Mouse (Mus musculus): Measurements from ENCODE around the gene 2310057N15Rik.

DNA sequence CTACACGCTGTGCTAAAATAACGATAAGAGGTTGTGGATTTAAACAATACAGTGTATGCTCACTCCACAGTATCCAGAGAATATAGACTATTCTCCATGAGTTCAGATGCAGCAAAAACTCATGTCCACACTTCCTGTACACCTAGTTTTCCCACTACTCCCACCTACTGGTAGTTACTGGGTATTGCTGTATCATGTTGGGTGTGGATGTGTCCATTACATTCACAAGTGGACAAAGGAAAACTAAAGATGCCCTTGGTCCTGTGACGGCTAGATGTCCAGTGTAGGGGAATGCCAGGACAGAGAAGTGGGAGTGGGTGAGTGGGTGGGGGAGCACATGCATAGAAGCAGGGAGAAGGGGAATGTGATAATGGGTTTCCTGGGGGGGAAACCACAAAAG is 49.7 kb upstream of the 2310057N15Rik start:
- TF ChIP-seq POLR2A (IDR thresholded peaks at IDR 0.05; ENCODE audit: control insufficient read depth, extremely low read depth, insufficient read depth, low read length, poor library complexity), result no peak
- TF ChIP-seq CTCF (IDR thresholded peaks at IDR 0.05; ENCODE audit: borderline replicate concordance, control insufficient read depth, extremely low read depth, insufficient read depth, low read length, poor library complexity), result no peak
